Mouse (Mus musculus): ENCODE results near the gene Fdps. TPM values are rescaled to one million over a fixed set of nuclear protein-coding genes. Genes with fewer than 3 reads are reported as not detected.

Fdps gene
- polyA plus RNA-seq, 1 experiment from 2014 or later = 138 TPM

GRCm38 (mm10) chr3:89129908-89130307, 28.1 kb upstream of the Fdps start:
- Histone ChIP-seq H3K4me1 (replicated peaks; ENCODE audit: control insufficient read depth, insufficient read depth, low read length) (peaks cover 3% of the 10 kb centered on the region; the same call in 1 of the 2 replicates), H3K9ac (ENCODE audit: low read depth, low read length) (no peak overlapping the region), H3K36me3 (ENCODE audit: control insufficient read depth, insufficient read depth) (no peaks in the 10 kb centered on the region), H3K27ac (ENCODE audit: low read depth, low read length) (no peak overlapping the region), H3K4me3 (ENCODE audit: low read depth, low read length) (no peak overlapping the region), H3K4me2 (replicated peaks; ENCODE audit: low read depth) (no peak overlapping the region), H3K27me3 (replicated peaks; ENCODE audit: control insufficient read depth, insufficient read depth, low read length) (no peaks in the 10 kb centered on the region), H3K9me3 (ENCODE audit: control insufficient read depth) (no peaks in the 10 kb centered on the region)
- WGBS = 88% methylated on average over 3 of the region's 3 CpGs
- no peak for ATAC-seq
- no peak for TF ChIP-seq CTCF (IDR thresholded peaks at IDR 0.05; ENCODE audit: low read depth)

- H3K36me3 ChIP-seq (ENCODE audit: control insufficient read depth, insufficient read depth) = no peaks in the 10 kb centered on the region
- H3K4me3 ChIP-seq (ENCODE audit: low read depth, low read length) = no peak overlapping the region
- no peak for TF ChIP-seq CTCF (IDR thresholded peaks at IDR 0.05; ENCODE audit: low read depth)
- H3K4me2 ChIP-seq (replicated peaks; ENCODE audit: low read depth) = no peak overlapping the region
- no peak overlapping the region for H3K27ac ChIP-seq (ENCODE audit: low read depth, low read length)
- no peaks in the 10 kb centered on the region for H3K9me3 ChIP-seq (ENCODE audit: control insufficient read depth)
- no peaks in the 10 kb centered on the region for H3K4me1 ChIP-seq (replicated peaks; ENCODE audit: control insufficient read depth, insufficient read depth, low read length)
- no peaks in the 10 kb centered on the region for H3K27me3 ChIP-seq (replicated peaks; ENCODE audit: control insufficient read depth, insufficient read depth, low read length)
- WGBS = 94% methylated on average over 3 of the region's 3 CpGs
- ATAC-seq = no peak
- H3K9ac ChIP-seq (ENCODE audit: low read depth, low read length) = no peak overlapping the region
Measured at GRCm38 (mm10) chr3:89125981-89126380, 24.2 kb upstream of the Fdps start.

- Histone ChIP-seq H3K4me2 (replicated peaks; ENCODE audit: low read depth) (no peak overlapping the region), H3K4me1 (replicated peaks; ENCODE audit: control insufficient read depth, insufficient read depth, low read length) (no peaks in the 10 kb centered on the region), H3K36me3 (ENCODE audit: control insufficient read depth, insufficient read depth) (no peaks in the 10 kb centered on the region), H3K9ac (ENCODE audit: low read depth, low read length) (no peak overlapping the region), H3K9me3 (ENCODE audit: control insufficient read depth) (no peaks in the 10 kb centered on the region), H3K27me3 (replicated peaks; ENCODE audit: control insufficient read depth, insufficient read depth, low read length) (no peaks in the 10 kb centered on the region), H3K4me3 (ENCODE audit: low read depth, low read length) (no peak overlapping the region), H3K27ac (ENCODE audit: low read depth, low read length) (no peak overlapping the region)
- ATAC-seq = no peak
- no peak for TF ChIP-seq CTCF (IDR thresholded peaks at IDR 0.05; ENCODE audit: low read depth)
- WGBS = 66% methylated on average over 3 of the region's 3 CpGs
Measured at GRCm38 (mm10) chr3:89124241-89124640, 22.5 kb upstream of the Fdps start.

- no peaks in the 10 kb centered on the region for H3K4me1 ChIP-seq (replicated peaks; ENCODE audit: control insufficient read depth, insufficient read depth, low read length)
- 56% methylated on average over 2 of the region's 2 CpGs for WGBS
- H3K4me2 ChIP-seq (replicated peaks; ENCODE audit: low read depth) = no peak overlapping the region
- H3K4me3 ChIP-seq (ENCODE audit: low read depth, low read length) = no peak overlapping the region
- H3K27ac ChIP-seq (ENCODE audit: low read depth, low read length) = no peak overlapping the region
- no peak overlapping the region for H3K9ac ChIP-seq (ENCODE audit: low read depth, low read length)
- no peak for TF ChIP-seq CTCF (IDR thresholded peaks at IDR 0.05; ENCODE audit: low read depth)
- H3K9me3 ChIP-seq (ENCODE audit: control insufficient read depth) = no peaks in the 10 kb centered on the region
- peak; percentile 41; the same call in 1 of the 2 replicates for ATAC-seq
- H3K36me3 ChIP-seq (ENCODE audit: control insufficient read depth, insufficient read depth) = no peaks in the 10 kb centered on the region
- no peaks in the 10 kb centered on the region for H3K27me3 ChIP-seq (replicated peaks; ENCODE audit: control insufficient read depth, insufficient read depth, low read length)
Measured at GRCm38 (mm10) chr3:89123313-89123712, 21.6 kb upstream of the Fdps start.

- Histone ChIP-seq H3K4me1 (replicated peaks; ENCODE audit: control insufficient read depth, insufficient read depth, low read length) (no peaks in the 10 kb centered on the region), H3K9ac (ENCODE audit: low read depth, low read length) (no peak overlapping the region), H3K9me3 (ENCODE audit: control insufficient read depth) (no peaks in the 10 kb centered on the region), H3K27me3 (replicated peaks; ENCODE audit: control insufficient read depth, insufficient read depth, low read length) (no peaks in the 10 kb centered on the region), H3K36me3 (ENCODE audit: control insufficient read depth, insufficient read depth) (no peaks in the 10 kb centered on the region), H3K27ac (ENCODE audit: low read depth, low read length) (no peak overlapping the region), H3K4me2 (replicated peaks; ENCODE audit: low read depth) (no peak overlapping the region), H3K4me3 (ENCODE audit: low read depth, low read length) (no peak overlapping the region)
- ATAC-seq = peak; percentile 43; the same call in 1 of the 2 replicates
- 4% methylated on average over 2 of the region's 2 CpGs for WGBS
- TF ChIP-seq CTCF (IDR thresholded peaks at IDR 0.05; ENCODE audit: low read depth) = peak; percentile 73
Measured at GRCm38 (mm10) chr3:89115522-89115921, 13.8 kb upstream of the Fdps start.

GRCm38 (mm10) chr3:89113058-89113457, 11.3 kb upstream of the Fdps start:
- Histone ChIP-seq H3K9me3 (ENCODE audit: control insufficient read depth) (no peaks in the 10 kb centered on the region), H3K4me2 (replicated peaks; ENCODE audit: low read depth) (no peak overlapping the region), H3K4me1 (replicated peaks; ENCODE audit: control insufficient read depth, insufficient read depth, low read length) (no peaks in the 10 kb centered on the region), H3K4me3 (ENCODE audit: low read depth, low read length) (no peak overlapping the region), H3K36me3 (ENCODE audit: control insufficient read depth, insufficient read depth) (no peaks in the 10 kb centered on the region), H3K27ac (ENCODE audit: low read depth, low read length) (no peak overlapping the region), H3K27me3 (replicated peaks; ENCODE audit: control insufficient read depth, insufficient read depth, low read length) (no peaks in the 10 kb centered on the region), H3K9ac (ENCODE audit: low read depth, low read length) (no peak overlapping the region)
- peak; percentile 82 for ATAC-seq
- WGBS = 44% methylated on average over 4 of the region's 4 CpGs
- no peak for TF ChIP-seq CTCF (IDR thresholded peaks at IDR 0.05; ENCODE audit: low read depth)

GRCm38 (mm10) chr3:89108146-89108545, 6.4 kb upstream of the Fdps start:
- WGBS = 56% methylated on average over 1 of the region's 1 CpGs
- Histone ChIP-seq H3K4me3 (ENCODE audit: low read depth, low read length) (no peak overlapping the region), H3K27ac (ENCODE audit: low read depth, low read length) (no peak overlapping the region), H3K9ac (ENCODE audit: low read depth, low read length) (no peak overlapping the region), H3K9me3 (ENCODE audit: control insufficient read depth) (no peaks in the 10 kb centered on the region), H3K4me2 (replicated peaks; ENCODE audit: low read depth) (no peak overlapping the region), H3K4me1 (replicated peaks; ENCODE audit: control insufficient read depth, insufficient read depth, low read length) (no peaks in the 10 kb centered on the region), H3K27me3 (replicated peaks; ENCODE audit: control insufficient read depth, insufficient read depth, low read length) (no peaks in the 10 kb centered on the region), H3K36me3 (ENCODE audit: control insufficient read depth, insufficient read depth) (no peaks in the 10 kb centered on the region)
- no peak for ATAC-seq
- TF ChIP-seq CTCF (IDR thresholded peaks at IDR 0.05; ENCODE audit: low read depth) = no peak
